Mouse (Mus musculus) brain, embryonic 18.5 days (tissue): ENCODE data around the gene Gm38393.

Experiments used
- DNase-seq: peaks from one replicate; pipeline ENCODE4 v3.0.0-alpha.2; 2012; ENCODE audit warnings: low read depth, low spot score

Gene Gm38393

DNA sequence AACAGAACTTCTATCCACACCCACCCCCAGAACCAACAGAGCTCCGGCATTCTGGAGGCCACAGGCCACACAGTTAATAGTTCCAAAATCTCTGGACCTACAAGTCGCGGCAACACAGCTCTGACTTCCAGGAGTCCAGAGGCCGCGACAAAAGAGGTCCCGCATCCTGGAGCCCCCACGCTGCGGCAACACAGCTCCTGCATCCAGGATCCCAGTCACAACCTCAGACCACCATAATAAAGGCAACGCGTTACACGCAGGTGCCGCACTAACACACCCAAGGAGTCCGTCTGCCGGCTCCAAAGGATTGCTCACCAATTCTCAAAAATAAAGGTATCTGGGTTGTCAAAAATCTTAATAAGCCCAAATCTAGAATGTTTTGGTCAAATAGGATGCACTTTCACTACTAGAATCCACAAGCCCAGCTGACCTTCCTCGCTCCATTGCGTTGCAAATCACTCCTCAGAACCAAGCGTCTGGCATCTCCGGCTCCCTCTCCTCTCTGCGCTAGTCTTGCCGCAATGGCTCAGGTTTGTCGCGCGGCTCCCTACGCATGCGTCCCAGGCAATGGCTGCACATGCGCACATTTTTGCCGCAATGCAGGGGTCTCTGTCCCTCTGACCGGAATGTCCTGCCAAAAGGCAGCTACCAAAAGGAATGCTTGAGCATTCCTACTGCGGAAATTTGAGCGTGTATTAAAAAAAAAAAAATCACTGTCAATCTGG lies at the start of gene Gm38393, which contains the start of gene Snurf:
Gm38393 (minus strand) TSS at position 459 of the 725 bp plus-strand sequence.
Snurf (minus strand) TSS at position 444 of the 725 bp plus-strand sequence.
- DNase-seq, result peak; percentile 57

DNA sequence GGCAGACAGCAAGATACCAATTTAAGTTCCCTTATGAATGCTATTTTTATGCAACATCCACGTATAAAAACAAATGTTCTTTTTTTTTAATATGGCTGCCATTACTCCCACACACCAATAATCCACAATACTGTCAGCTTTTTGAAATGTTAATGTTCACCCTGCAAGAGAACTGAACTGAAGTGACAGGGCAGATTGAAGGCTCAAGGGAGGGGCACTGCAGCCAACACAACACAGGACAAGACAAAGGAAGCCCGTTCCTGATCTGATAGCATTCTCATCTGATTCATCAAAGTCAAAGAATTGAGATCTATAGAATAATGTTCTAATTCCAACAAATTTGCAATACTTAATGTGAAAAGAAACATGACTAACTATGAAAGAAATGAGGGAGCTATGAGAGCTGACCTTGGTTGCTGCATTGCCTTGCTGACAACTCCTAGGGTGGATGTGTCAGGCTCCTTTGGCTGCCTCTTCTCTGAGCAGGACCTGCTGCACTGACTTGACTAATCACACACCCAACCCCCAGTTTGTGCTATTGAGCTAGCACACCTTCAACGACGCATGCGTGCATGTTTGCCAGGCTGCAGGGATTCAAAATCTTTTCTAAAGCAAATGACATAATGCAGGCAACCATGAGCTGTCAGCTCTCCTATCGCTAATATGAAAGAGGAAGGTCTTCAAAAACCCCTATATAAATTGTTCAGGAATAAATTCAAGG lies 42.8 kb upstream of the Gm38393 start:
- DNase-seq, result peak; percentile 54

DNA sequence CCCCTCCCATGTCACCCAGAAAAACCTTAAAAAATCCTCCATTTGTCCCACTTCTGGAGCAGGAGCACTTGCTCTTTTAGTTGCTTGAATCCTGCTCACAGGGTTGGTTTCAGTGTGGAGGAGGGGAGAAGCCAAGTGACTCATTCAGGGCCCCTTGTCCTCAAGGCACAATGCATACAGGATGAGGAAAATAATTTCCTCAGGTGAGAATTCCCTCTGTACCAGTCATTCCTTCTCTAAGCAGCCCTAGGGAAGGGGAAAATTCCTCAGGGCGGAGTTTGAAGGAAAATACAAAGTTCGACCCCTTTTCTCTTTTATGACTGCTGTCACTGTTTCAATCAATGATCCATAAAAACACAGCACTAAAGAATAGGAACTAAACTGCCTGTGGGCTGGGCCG lies 8.3 kb upstream of the Gm38393 start:
- no peak for DNase-seq

- DNase-seq, result no peak
Observed at GRCm38 (mm10) chr7:60007727-60008360, 3.0 kb upstream of the Gm38393 start.

GRCm38 (mm10) chr7:60006262-60006661 lies 1.4 kb upstream of the Gm38393 start:
- DNase-seq, result no peak

DNA sequence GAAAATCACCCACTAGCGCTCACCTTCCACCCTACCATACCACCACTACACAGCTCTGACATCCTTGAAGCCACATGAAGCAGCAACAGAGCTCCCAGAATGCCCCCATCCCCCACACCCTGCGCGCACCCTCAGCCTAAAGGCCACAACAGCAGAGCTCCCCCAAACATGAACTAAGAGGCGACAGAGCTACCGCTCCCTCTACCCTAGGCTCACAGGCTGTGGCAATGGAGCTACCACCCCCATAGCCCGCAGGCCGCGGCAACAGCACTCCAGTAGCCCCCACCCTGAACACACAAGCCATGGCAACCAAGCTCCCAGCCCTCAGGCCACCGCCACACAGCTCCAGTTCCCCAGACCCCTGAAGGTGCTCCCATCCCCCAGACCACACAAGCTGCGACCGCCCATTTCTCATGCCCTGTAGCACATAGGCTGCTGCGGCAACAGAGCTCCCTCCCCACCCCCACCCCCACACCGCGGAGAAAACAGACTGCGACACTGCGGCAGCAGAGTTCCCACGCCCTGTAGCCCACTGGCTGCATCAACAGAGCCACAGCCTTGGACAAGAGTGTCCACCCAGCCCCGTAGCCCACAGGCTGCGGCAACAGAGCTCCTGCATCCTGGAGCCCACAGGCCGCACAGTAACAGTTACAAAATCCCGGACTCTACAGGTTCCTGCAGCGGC lies 801 bp downstream of the Gm38393 start:
- no peak for DNase-seq

DNA sequence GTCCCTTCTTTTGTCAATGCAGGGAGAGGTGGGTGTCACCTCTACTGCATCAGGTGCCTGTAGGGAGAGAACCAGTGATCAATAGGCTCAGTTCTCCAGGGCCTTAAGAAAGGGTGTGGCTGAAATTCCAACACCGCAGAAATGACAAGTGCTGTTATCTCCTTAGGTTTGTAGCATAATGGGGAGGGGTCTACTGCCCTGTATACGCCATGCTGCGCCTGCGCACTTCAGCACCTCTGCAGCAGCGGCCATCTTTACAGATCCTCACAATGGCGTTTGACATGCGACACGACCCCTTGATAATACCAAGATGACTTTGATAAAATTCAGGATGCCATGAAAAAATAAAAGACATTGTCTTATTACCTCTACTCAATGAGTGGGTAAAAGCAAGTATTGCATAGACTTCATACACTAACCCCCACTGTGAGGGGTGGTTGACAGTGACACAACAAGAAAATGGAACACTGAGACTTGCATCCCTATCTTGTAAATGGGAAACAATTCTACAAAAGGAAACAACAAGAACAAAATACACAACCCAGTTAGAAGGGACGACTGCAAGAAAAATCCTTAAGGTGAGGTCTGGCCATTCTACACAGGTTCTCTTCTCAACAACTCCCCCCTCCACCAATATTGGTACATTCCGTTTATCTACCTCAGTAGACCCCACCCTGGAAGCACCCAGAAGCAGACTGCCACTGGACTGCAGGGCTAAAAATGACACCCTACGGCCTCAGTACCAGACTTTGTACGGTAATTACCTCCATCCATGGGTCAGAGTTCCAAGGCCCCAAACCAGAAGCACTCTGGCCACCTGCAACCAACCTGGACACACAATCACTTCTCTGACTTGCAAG lies 1.6 kb downstream of the Gm38393 start:
- peak; percentile 66 for DNase-seq

DNA sequence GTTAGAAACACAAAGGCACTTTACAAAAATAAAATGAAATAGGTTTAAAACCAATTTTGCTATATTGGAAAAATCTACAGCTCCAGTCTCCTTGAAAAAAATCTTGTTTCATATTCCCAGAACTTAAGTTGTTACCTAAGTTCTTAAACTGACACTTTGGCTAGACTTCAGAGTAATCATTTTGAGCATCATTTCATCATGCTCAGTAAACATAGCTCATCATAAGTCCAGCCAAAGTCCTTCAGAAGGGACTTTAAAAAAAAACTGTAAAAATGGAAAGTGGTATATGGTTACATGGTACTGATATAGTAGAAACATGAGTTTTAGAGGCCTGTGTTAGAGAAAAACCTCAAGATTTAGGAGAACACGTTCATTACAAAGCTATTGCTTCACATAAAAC lies 26.2 kb downstream of the Gm38393 start:
- DNase-seq, result no peak
